Mouse (Mus musculus): ENCODE measurements at regions not wholly inside any gene's neighbourhood (a gene's known extent, or its start where the extent isn't known, plus 50 kb on each side); places are given as distances from the start of the nearest gene placed in this dataset.

DNA sequence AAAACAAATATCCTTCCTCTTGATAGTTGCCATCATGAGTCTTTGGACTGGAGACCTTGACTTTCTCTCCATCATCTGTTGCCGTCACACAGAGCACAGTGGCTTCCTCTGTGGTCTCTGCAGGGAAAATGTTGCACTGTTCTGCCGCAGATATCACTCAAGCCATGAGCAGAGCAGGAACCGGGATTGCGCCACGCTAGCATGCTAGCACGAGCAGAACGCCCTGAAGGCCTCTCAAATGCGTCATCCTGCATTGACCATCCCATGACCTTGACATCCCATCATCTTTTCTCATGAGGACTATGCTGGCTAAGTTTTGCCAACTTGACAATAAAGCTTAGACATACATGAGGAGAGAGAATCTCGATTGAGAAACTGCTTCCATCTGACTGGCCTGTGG lies 134.6 kb upstream of the Thbs1 start:
- H3K27me3 ChIP-seq (ENCODE audit: control insufficient read depth, insufficient read depth, insufficient read length), result no peaks in the 10 kb centered on the region
- H3K79me2 ChIP-seq (ENCODE audit: control insufficient read depth, insufficient read depth), result no peaks in the 10 kb centered on the region
- H3ac ChIP-seq (ENCODE audit: control insufficient read depth, insufficient read length, low read depth), result no peak overlapping the region
- no peaks in the 10 kb centered on the region for H3K36me3 ChIP-seq (ENCODE audit: control insufficient read depth, insufficient read depth)
- TF ChIP-seq USF1 (IDR thresholded peaks at IDR 0.05; ENCODE audit: low read depth) (no peak), MAX (IDR thresholded peaks at IDR 0.05) (no peak), CEBPB (IDR thresholded peaks at IDR 0.05; ENCODE audit: low read depth) (no peak), FOSL1 (IDR thresholded peaks at IDR 0.05; ENCODE audit: insufficient read depth, low read length, poor library complexity, severe bottlenecking) (no peak), CTCF (IDR thresholded peaks at IDR 0.05; ENCODE audit: control insufficient read depth, insufficient read depth, insufficient read length) (no peak), MYOD1 (IDR thresholded peaks at IDR 0.05; ENCODE audit: control insufficient read depth, insufficient read length, low read depth) (no peak), MYOG (IDR thresholded peaks at IDR 0.05; ENCODE audit: control insufficient read depth, extremely low read depth, insufficient read length) (no peak)
- no peak overlapping the region for H3K4me3 ChIP-seq (ENCODE audit: insufficient read depth, poor library complexity, severe bottlenecking)
- H3K79me3 ChIP-seq (ENCODE audit: low read depth), result no peaks in the 10 kb centered on the region

DNA sequence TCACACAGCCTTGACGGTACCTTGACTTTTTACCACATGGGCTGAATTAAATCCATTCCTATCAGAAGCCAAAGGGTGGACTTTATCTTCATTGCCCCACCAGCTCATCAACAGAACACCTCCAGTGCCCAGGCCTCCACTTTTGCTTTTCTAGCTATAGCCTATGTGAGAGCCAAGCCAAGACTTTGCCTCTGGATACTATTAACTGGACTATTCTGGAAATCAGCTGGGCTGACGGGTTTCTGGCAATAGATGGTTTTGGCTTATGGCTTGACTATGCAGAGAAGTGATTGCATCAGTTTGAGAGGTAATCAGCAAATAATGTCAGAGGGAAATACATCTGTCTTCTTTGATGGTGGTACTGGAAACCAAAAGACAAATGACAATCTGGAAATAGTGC lies 130.8 kb upstream of the Thbs1 start:
- H3K79me2 ChIP-seq (ENCODE audit: control insufficient read depth, insufficient read depth), result no peaks in the 10 kb centered on the region
- no peak overlapping the region for H3K4me3 ChIP-seq (ENCODE audit: insufficient read depth, poor library complexity, severe bottlenecking)
- no peak overlapping the region for H3ac ChIP-seq (ENCODE audit: control insufficient read depth, insufficient read length, low read depth)
- TF ChIP-seq USF1 (IDR thresholded peaks at IDR 0.05; ENCODE audit: low read depth) (no peak), CTCF (IDR thresholded peaks at IDR 0.05; ENCODE audit: control insufficient read depth, insufficient read depth, insufficient read length) (no peak), CEBPB (IDR thresholded peaks at IDR 0.05; ENCODE audit: low read depth) (no peak), FOSL1 (IDR thresholded peaks at IDR 0.05; ENCODE audit: insufficient read depth, low read length, poor library complexity, severe bottlenecking) (no peak), MAX (IDR thresholded peaks at IDR 0.05) (no peak), MYOG (IDR thresholded peaks at IDR 0.05; ENCODE audit: control insufficient read depth, extremely low read depth, insufficient read length) (no peak), MYOD1 (IDR thresholded peaks at IDR 0.05; ENCODE audit: control insufficient read depth, insufficient read length, low read depth) (no peak)
- no peaks in the 10 kb centered on the region for H3K27me3 ChIP-seq (ENCODE audit: control insufficient read depth, insufficient read depth, insufficient read length)
- H3K36me3 ChIP-seq (ENCODE audit: control insufficient read depth, insufficient read depth), result no peaks in the 10 kb centered on the region
- no peaks in the 10 kb centered on the region for H3K79me3 ChIP-seq (ENCODE audit: low read depth)

- H3K79me3 ChIP-seq (ENCODE audit: low read depth), result no peaks in the 10 kb centered on the region
- no peaks in the 10 kb centered on the region for H3K36me3 ChIP-seq (ENCODE audit: control insufficient read depth, insufficient read depth)
- H3K79me2 ChIP-seq (ENCODE audit: control insufficient read depth, insufficient read depth), result no peaks in the 10 kb centered on the region
- no peak for TF ChIP-seq CTCF (IDR thresholded peaks at IDR 0.05; ENCODE audit: control insufficient read depth, insufficient read depth, insufficient read length)
- TF ChIP-seq USF1 (IDR thresholded peaks at IDR 0.05; ENCODE audit: low read depth), result no peak
- no peak for TF ChIP-seq MYOG (IDR thresholded peaks at IDR 0.05; ENCODE audit: control insufficient read depth, extremely low read depth, insufficient read length)
- no peak for TF ChIP-seq FOSL1 (IDR thresholded peaks at IDR 0.05; ENCODE audit: insufficient read depth, low read length, poor library complexity, severe bottlenecking)
- TF ChIP-seq CEBPB (IDR thresholded peaks at IDR 0.05; ENCODE audit: low read depth), result no peak
- TF ChIP-seq MAX (IDR thresholded peaks at IDR 0.05), result no peak
- TF ChIP-seq MYOD1 (IDR thresholded peaks at IDR 0.05; ENCODE audit: control insufficient read depth, insufficient read length, low read depth), result no peak
- no peak overlapping the region for H3K4me3 ChIP-seq (ENCODE audit: insufficient read depth, poor library complexity, severe bottlenecking)
- no peaks in the 10 kb centered on the region for H3K27me3 ChIP-seq (ENCODE audit: control insufficient read depth, insufficient read depth, insufficient read length)
- H3ac ChIP-seq (ENCODE audit: control insufficient read depth, insufficient read length, low read depth), result no peak overlapping the region
These were observed 127.1 kb upstream of the Thbs1 start for GRCm38 (mm10) chr2:117984569-117984968.

DNA sequence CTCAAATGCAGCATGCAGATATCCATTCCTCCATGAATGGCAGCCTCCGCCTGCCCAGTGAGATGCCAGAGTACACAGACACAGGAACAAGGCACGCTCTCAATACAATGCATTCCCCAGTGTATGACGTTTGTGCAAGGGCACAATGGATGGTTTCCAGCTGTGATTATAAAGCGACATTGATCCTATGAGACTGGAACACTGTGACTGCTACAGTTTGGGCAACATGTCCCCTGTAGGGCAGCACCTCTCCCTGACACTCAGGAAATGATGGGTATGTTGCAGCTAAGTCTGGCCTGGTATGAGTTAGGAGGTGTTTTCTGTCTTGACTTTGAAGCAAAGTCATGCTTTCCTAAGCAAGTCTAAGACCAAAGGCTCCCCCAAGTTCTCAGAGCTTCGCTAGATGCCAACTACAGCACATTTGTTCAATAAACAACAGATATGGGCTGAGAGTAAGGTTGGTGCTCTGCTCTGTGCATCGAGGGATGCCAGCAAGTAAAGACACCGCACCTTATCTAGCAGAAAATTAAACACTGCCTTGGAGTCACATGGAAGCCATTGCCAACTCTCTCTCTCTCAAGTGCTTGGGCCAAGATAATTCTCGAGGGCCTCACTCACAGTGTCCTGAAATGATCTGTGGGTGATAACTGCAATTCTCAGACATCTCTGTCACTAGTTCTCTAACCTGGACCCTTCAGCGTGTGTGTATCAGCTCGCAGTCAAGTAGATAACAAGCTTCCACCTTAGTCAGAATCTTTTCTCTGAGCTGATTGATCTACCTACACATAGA lies 124.1 kb upstream of the Thbs1 start:
- Histone ChIP-seq H3K79me3 (ENCODE audit: low read depth) (no peaks in the 10 kb centered on the region), H3K4me3 (ENCODE audit: insufficient read depth, poor library complexity, severe bottlenecking) (no peak overlapping the region), H3K27me3 (ENCODE audit: control insufficient read depth, insufficient read depth, insufficient read length) (no peaks in the 10 kb centered on the region), H3K79me2 (ENCODE audit: control insufficient read depth, insufficient read depth) (no peaks in the 10 kb centered on the region), H3ac (ENCODE audit: control insufficient read depth, insufficient read length, low read depth) (no peak overlapping the region), H3K36me3 (ENCODE audit: control insufficient read depth, insufficient read depth) (no peaks in the 10 kb centered on the region)
- TF ChIP-seq CEBPB (IDR thresholded peaks at IDR 0.05; ENCODE audit: low read depth), result no peak

DNA sequence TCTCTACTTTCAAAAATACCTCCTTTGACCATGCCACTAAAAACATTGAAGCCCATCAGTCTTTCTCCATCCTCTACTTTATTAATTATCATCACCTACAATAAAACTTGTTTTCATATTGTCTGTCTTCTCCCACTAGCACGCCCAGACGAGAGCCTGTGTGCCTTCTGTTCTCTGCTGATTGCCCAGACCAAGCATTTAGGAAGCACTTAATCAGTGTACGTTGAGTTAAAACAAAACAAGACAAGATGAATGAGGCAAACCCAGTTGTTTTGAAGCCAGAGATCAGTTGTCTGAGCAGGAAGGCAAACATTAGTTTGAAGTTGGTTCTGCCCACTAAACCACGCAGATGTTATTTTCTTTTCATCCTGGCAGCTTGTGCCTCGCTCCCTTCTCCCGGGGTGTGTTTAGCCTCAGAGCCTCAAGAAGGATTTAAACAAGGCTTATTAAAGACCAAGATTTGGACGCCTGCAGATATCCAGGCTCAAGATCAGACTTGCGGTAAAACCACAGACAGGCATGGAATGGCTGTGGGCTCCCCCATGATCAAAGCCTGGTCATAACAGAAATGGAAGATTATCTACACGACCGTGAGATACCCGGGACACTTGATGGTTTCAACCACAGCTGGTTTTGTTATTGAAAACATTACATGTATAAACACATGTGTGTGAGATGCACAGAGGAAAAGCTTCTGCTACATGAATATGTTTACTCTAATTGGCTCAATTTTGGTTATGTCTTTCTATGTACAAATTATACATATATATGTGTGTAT lies 123.1 kb upstream of the Thbs1 start:
- H3ac ChIP-seq (ENCODE audit: control insufficient read depth, insufficient read length, low read depth), result no peak overlapping the region
- H3K36me3 ChIP-seq (ENCODE audit: control insufficient read depth, insufficient read depth), result no peaks in the 10 kb centered on the region
- no peaks in the 10 kb centered on the region for H3K79me3 ChIP-seq (ENCODE audit: low read depth)
- H3K79me2 ChIP-seq (ENCODE audit: control insufficient read depth, insufficient read depth), result no peaks in the 10 kb centered on the region
- H3K4me3 ChIP-seq (ENCODE audit: insufficient read depth, poor library complexity, severe bottlenecking), result no peak overlapping the region
- TF ChIP-seq USF1 (IDR thresholded peaks at IDR 0.05; ENCODE audit: low read depth), result no peak
- no peak for TF ChIP-seq MYOD1 (IDR thresholded peaks at IDR 0.05; ENCODE audit: control insufficient read depth, insufficient read length, low read depth)
- no peak for TF ChIP-seq FOSL1 (IDR thresholded peaks at IDR 0.05; ENCODE audit: insufficient read depth, low read length, poor library complexity, severe bottlenecking)
- TF ChIP-seq CTCF (IDR thresholded peaks at IDR 0.05; ENCODE audit: control insufficient read depth, insufficient read depth, insufficient read length), result no peak
- TF ChIP-seq MAX (IDR thresholded peaks at IDR 0.05), result no peak
- TF ChIP-seq MYOG (IDR thresholded peaks at IDR 0.05; ENCODE audit: control insufficient read depth, extremely low read depth, insufficient read length), result no peak
- no peak for TF ChIP-seq CEBPB (IDR thresholded peaks at IDR 0.05; ENCODE audit: low read depth)
- no peaks in the 10 kb centered on the region for H3K27me3 ChIP-seq (ENCODE audit: control insufficient read depth, insufficient read depth, insufficient read length)

Data from C2C12 (cell line).